Mouse (Mus musculus): ENCODE data around the gene Atp5c1.
A peak's percentile ranks its signal among the peaks of the same experiment; 100 is the strongest.

DNA sequence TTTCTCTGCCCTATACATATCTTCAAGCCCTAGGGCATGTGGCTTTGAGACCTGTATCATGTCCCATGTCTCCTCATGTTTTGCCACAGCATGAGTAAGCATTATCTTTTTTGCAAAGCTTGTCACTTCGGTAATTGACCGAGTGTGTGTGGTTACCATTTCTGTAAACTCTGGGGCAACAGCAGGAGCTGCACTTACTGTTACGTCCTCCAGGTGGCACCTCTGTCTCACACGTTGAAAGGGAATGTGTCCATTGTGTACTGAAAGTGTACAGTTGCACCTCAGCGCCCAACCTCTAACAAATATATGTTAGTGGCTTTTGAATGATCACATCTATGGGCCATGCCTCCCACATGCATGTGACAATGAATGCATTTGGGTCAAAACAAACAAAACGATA, 20.9 kb upstream of the Atp5c1 start:
- TF ChIP-seq CTCF (IDR thresholded peaks at IDR 0.05; ENCODE audit: control insufficient read depth, insufficient read depth, insufficient read length) (peak; percentile 79), USF1 (IDR thresholded peaks at IDR 0.05; ENCODE audit: low read depth) (no peak)
